Mouse (Mus musculus) frontal cortex, postnatal 14 days (tissue): ENCODE measurements at regions not wholly inside any gene's neighbourhood (a gene's known extent, or its start where the extent isn't known, plus 50 kb on each side); places are given as distances from the start of the nearest gene placed in this dataset.

ENCODE experiments used
- DNase-seq, 2 experiments: peaks; one replicate each; pipeline ENCODE4 v3.0.0; 2022; ENCODE audit warnings: low spot score in 2 of 2

- DNase-seq: no peak
These were observed 70.7 kb downstream of the Setd4 start for GRCm38 (mm10) chr16:93533205-93533604.

- no peak for DNase-seq
These were observed 71.9 kb downstream of the Setd4 start for GRCm38 (mm10) chr16:93531937-93532336.

DNA sequence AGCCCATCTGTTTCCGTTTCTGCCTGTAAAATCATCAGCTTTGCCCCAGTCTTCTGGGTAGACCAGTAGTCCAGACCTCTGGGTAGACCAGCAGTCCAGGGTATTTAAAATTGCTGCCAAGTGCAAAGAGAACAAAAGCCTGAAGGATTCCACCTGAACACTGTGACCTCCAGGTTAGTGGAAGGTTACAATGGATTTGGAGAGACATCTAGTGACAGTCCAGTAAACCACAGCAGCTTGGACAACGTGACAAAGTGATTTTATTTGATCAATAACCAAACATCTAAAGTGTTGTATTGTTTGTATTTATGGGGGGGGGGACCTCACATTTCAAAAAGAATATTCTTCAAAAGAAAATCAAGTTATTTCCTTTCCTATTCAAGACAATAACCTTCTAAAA is 81.4 kb downstream of the Setd4 start:
- DNase-seq: no peak

DNA sequence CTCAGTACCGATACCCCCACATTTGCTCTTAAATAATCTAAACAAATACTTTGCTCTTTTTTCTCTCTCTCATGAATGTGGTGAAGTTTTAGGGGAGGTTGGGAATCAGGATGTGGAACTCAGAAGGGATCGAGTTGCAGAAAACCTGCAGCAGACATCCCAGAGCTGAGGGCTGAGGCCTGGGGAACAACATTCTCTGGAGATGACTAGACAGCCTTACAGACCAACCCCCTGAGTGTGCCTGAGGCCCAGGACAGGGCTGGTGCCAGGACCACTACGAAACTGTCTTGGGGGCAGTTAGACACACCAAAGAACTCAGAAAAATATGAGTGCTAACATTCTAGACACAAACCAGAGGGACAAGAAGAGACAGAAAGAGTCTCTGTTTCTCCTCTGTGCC is 83.4 kb downstream of the Setd4 start:
- no peak for DNase-seq

GRCm38 (mm10) chr16:93518620-93519019 is 85.2 kb downstream of the Setd4 start:
- no peak for DNase-seq

GRCm38 (mm10) chr16:93516793-93517192 is 87.1 kb downstream of the Setd4 start:
- DNase-seq: no peak

- no peak for DNase-seq
These were observed 88.4 kb downstream of the Setd4 start for GRCm38 (mm10) chr16:93515456-93515941.

DNA sequence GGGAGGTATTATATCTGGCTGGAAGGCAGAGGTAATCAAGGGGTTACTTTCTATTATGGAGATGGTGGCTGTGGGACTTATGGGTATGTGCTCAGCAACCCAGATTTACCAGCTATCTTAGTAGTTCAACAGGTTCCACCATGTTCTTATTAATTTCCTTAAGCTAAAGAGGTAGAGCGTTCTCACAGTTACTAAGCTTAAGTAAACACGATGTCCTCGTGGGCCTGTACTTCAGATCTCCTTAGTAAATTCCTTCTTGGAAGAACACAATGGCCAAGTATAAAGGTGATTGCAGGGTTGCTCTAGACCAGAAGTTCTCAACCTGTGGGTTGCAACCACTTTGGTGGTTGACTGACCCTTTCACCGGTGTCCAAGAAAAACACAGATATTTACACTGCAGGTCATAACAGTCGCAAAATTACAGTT is 90.2 kb downstream of the Setd4 start:
- DNase-seq: no peak

DNA sequence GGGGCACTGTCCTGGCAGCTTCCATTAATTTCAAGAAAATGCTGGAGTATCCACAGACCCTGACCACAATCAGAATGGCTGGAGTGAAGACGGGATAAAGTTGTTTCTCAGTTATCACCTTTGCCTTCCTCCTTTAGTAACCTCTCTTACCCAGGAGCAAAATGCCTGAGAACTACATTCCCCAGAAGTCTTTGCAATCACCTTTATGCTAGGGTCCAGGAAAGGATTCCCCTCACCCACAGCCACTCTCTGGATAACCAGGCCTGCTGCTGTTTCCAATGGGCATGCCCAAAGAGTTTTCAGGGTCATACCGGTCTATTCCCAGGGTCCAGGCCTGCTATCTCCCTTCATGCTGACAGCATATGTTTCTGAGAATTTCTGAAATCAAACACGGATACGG is 91.9 kb downstream of the Setd4 start:
- DNase-seq: no peak

DNA sequence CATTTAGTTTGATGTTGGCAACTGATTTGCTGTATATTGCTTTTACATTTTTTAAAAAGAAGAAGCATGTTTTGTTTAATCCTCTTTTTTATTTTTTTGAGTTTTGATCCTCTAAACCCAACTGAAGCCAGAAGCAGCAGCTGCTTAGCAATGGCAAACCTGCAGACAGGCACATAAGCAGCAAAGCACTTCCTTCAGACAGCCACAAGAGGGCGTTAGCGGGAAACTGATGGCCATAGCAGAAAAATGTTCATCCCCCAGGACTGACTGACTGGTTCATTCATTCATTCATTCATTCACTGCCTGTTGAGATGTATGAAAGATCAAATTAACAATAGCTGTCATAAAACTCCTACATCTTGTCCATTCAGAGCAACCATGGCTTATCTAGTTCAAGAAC is 92.3 kb downstream of the Setd4 start:
- DNase-seq: no peak

DNA sequence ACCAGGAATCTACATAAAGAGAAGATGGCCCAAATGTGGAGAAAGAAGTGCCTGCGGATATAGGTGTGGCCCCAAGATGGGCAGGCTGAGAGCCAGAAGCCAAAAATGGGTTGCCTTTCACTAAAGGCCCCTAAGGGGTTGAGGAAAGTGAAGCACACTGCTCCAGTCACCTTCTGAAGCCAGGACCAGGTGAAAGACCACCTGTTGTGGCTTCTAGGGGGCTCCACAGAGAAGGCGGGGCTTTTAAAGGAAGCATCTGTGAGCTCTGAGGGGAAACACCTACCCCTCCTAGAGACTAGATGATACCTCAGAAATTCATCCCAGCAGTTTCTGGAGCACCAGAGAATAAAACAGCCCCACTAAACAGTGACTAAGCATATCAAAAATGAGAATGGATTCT is 105.1 kb downstream of the Setd4 start:
- no peak for DNase-seq

DNA sequence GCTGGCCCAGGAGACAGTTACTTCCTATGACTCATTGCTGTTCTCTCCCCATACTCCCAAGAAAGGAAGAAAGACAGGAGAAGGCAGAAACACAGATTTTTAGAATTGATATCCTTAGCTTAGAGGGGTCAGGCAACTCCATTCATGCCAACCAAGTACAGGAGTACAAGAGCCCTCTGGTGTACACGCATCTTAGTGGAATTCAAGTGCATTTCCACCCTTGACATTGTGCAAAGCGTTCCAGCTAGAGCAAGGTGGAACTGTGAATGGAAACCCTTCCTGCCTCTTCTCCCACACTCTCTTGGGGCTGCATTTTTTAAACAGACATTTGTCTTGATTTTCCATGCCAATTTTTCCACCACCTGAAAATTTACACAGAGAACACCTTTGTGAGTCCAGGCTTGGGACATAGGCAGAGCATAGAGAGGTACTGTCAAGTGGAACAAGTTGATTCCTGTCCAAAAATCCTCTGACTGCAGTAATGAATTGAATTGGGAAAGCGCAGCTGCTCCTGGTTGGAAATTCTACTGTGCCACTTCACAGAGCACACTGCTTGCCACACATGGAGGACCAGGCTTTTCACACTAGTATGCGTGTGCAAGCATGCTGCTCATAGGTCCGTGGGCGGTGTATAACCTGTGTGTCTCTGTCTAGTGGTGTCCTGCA is 110.4 kb downstream of the Setd4 start:
- no peak for DNase-seq

GRCm38 (mm10) chr16:93486646-93487550 is 117.0 kb downstream of the Setd4 start:
- no peak for DNase-seq

- no peak for DNase-seq
These were observed 133.9 kb downstream of the Setd4 start for GRCm38 (mm10) chr16:93469957-93470356.

- DNase-seq: no peak
These were observed 138.1 kb downstream of the Setd4 start for GRCm38 (mm10) chr16:93465741-93466140.

GRCm38 (mm10) chr16:93464898-93465297 is 139.0 kb downstream of the Setd4 start:
- DNase-seq: no peak

GRCm38 (mm10) chr16:93463405-93463804 is 140.5 kb downstream of the Setd4 start:
- DNase-seq: no peak

DNA sequence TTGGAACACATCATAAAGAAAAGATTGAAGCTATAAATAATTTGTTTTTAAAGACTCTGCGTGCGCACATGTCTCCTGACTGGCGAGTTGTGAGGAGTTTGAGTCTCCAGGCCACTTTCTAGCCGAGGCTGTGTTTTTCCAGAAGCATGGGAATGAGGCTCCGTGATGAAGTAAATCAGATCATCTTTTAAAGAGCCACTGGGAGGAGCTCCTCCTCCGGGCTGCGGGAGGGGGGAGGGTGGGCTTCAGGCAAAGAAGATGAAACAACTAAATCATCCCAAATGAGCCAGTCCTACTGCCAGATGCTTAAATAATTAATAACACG is 141.6 kb downstream of the Setd4 start:
- no peak for DNase-seq

GRCm38 (mm10) chr16:93461406-93462285 is 142.2 kb downstream of the Setd4 start:
- no peak for DNase-seq

GRCm38 (mm10) chr16:93459497-93460240 is 144.2 kb downstream of the Setd4 start:
- no peak for DNase-seq
